Mouse (Mus musculus) myocyte (in vitro differentiated cells): ENCODE measurements at regions not wholly inside any gene's neighbourhood (a gene's known extent, or its start where the extent isn't known, plus 50 kb on each side); places are given as distances from the start of the nearest gene placed in this dataset.

ENCODE experiments used
- E2F4 ChIP-seq: IDR thresholded peaks from one replicate; pipeline ENCODE4 v1.6.1; 2011; ENCODE audit warnings: mild to moderate bottlenecking, control low read depth, moderate library complexity; ENCODE audit not compliant: insufficient read depth
- MYOD1 ChIP-seq, 3 experiments: IDR thresholded peaks; one replicate each; pipeline ENCODE4 v1.6.1; 2011; ENCODE audit warnings: control low read depth in 2 of 3, low read depth in 2 of 3, mild to moderate bottlenecking in 2 of 3, moderate library complexity in 1 of 3; ENCODE audit not compliant: insufficient read length in 2 of 3, control insufficient read depth in 1 of 3
- POLR2A ChIP-seq: IDR thresholded peaks from one replicate; pipeline ENCODE4 v1.6.1; 2011; ENCODE audit warnings: low read depth, mild to moderate bottlenecking, control low read depth, moderate library complexity; ENCODE audit not compliant: insufficient read length
- POLR2AphosphoS2 ChIP-seq: IDR thresholded peaks from one replicate; pipeline ENCODE4 v1.6.1; 2011; ENCODE audit warnings: low read depth, control low read depth; ENCODE audit not compliant: insufficient read length
- REST ChIP-seq: IDR thresholded peaks from one replicate; pipeline ENCODE4 v1.6.1; 2011; ENCODE audit warnings: mild to moderate bottlenecking, control low read depth, moderate library complexity; ENCODE audit not compliant: insufficient read depth, insufficient read length
- TCF12 ChIP-seq: IDR thresholded peaks from one replicate; pipeline ENCODE4 v1.6.1; 2011; ENCODE audit warnings: mild to moderate bottlenecking, control low read depth; ENCODE audit not compliant: poor library complexity, insufficient read depth, severe bottlenecking
- USF1 ChIP-seq: IDR thresholded peaks from one replicate; pipeline ENCODE4 v1.6.1; 2011; ENCODE audit warnings: low read depth, mild to moderate bottlenecking, control low read depth, moderate library complexity

DNA sequence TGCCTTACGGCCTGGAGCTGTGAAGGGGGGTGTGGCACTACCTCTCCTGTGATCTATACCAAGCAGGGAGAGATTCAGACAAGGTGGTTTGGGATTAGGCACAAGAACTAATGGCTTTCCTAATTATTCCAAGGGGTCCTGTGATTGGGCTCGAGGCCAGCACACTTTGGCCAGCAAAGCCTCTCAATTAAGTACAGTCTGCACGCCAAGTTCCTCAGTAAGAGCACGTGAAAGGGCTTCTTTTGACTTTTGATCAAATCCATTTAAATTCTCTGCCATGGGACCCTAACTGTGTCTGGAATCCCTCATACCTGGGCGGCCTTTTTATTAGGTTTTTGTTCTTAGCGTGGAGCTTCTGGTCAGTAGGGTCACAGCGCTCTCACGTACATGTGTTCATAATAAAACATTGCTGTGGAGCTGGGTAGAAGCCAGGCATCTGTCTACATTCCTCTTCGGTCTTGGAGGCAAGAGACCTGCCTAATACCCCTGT is 461.9 kb downstream of the Gja1 start:
- TF ChIP-seq E2F4 (no peak), POLR2A (no peak), REST (no peak), MYOD1 (IDR thresholded peaks at IDR 0.05; ENCODE audit: control insufficient read depth in 1 of 3, insufficient read length in 2 of 3, low read depth in 2 of 3) (no peak), POLR2AphosphoS2 (no peak), TCF12 (no peak), USF1 (no peak)
